Mouse (Mus musculus) forebrain, embryonic 11.5 days (tissue): ENCODE measurements at regions not wholly inside any gene's neighbourhood (a gene's known extent, or its start where the extent isn't known, plus 50 kb on each side); places are given as distances from the start of the nearest gene placed in this dataset.

Source experiments
- ATAC-seq: fragments of 200-750 bp; cut with Nextera tagmentation; replicated peaks from 2 replicates; pipeline ENCODE4 v1.8.0; 2017; ENCODE audit warnings: moderate TSS enrichment; ENCODE audit not compliant: low FRiP score
- DNase-seq: peaks from one replicate; pipeline ENCODE4 v3.0.0-alpha.2; 2017; ENCODE audit warnings: low spot score
- H3K27ac ChIP-seq: fragments of 300-500 bp; sonication (generic); 2 replicates; pipeline ENCODE4 v1.5.1; 2014; ENCODE audit warnings: low read depth, low read length
- H3K27me3 ChIP-seq: fragments of 300-500 bp; sonication (generic); 2 replicates; pipeline ENCODE4 v1.6.1; 2014; ENCODE audit warnings: mild to moderate bottlenecking, low read length, mixed read lengths; ENCODE audit not compliant: control insufficient read depth, insufficient read depth
- H3K36me3 ChIP-seq: fragments of 300-500 bp; sonication (generic); 2 replicates; pipeline ENCODE4 v1.6.1; 2014; ENCODE audit warnings: mild to moderate bottlenecking, low read length, moderate library complexity, mixed read lengths; ENCODE audit not compliant: control insufficient read depth, insufficient read depth
- H3K4me1 ChIP-seq: fragments of 300-500 bp; sonication (generic); replicated peaks from 2 replicates; pipeline ENCODE4 v1.6.1; 2014; ENCODE audit warnings: low read length, mixed read lengths; ENCODE audit not compliant: control insufficient read depth, insufficient read depth
- H3K4me2 ChIP-seq: fragments of 300-500 bp; sonication (generic); 2 replicates; pipeline ENCODE4 v1.6.1; 2014; ENCODE audit warnings: low read depth, mild to moderate bottlenecking, low read length, moderate library complexity, mixed read lengths; ENCODE audit not compliant: severe bottlenecking
- H3K4me3 ChIP-seq: fragments of 300-500 bp; sonication (generic); 2 replicates; pipeline ENCODE4 v1.5.1; 2014; ENCODE audit warnings: low read depth, low read length
- H3K9ac ChIP-seq: fragments of 300-500 bp; sonication (generic); 2 replicates; pipeline ENCODE4 v1.6.1; 2014; ENCODE audit warnings: low read length
- H3K9me3 ChIP-seq: fragments of 300-500 bp; sonication (generic); 2 replicates; pipeline ENCODE4 v1.6.1; 2016; ENCODE audit warnings: low read length, mixed read lengths; ENCODE audit not compliant: control insufficient read depth
- WGBS: fragments of 180-500 bp; shearing (Covaris S2); extraction: QIAGEN DNeasy Blood & Tissue Kit; methylation state at CpG from one replicate; pipeline ENCODE4 v1.1.7; 2014; 5-methylcytosine and 5-hydroxymethylcytosine counted together

- H3K36me3 ChIP-seq = no peaks in the 10 kb centered on the region
- DNase-seq (no peak), ATAC-seq (0 out of 2 replicates have a peak, but pooled peaks have one; percentile 8)
- H3K4me2 ChIP-seq = no peak overlapping the region
- no peaks in the 10 kb centered on the region for H3K27me3 ChIP-seq
- peak overlapping the region; percentile 2; the same call in 1 of the 2 replicates for H3K9ac ChIP-seq
- H3K9me3 ChIP-seq = no peaks in the 10 kb centered on the region
- peaks cover 7% of the 10 kb centered on the region for H3K4me1 ChIP-seq
- WGBS = 0% methylated on average over 1 of the region's 1 CpGs
- no peak overlapping the region for H3K27ac ChIP-seq
- no peak overlapping the region for H3K4me3 ChIP-seq
These were observed 112.0 kb upstream of the Ccser1 start for GRCm38 (mm10) chr6:61068117-61068489.

DNA sequence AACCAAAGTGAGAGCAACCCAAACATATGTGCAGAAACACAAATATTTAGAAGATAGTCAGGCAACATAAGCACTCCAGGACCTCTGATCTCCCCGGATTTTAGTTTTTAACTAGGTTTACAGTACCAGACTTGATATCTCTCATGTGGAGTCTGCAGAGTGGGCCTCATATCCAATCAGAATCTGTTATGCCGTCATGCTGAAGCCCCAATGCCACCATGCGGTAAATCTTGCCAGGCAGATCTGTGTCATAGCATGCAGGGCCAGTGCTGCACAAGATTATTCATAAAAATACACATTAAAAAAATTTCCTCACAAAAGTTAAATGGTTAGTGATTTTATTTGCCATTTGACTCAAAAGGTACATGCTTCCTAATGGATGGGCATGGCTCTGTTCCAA lies 106.9 kb upstream of the Ccser1 start:
- Histone ChIP-seq H3K9me3 (no peaks in the 10 kb centered on the region), H3K36me3 (no peaks in the 10 kb centered on the region), H3K4me2 (no peak overlapping the region), H3K9ac (no peak overlapping the region), H3K4me1 (no peaks in the 10 kb centered on the region; the same call in 1 of the 2 replicates), H3K4me3 (no peak overlapping the region), H3K27ac (no peak overlapping the region), H3K27me3 (no peaks in the 10 kb centered on the region)
- ATAC-seq (no peak), DNase-seq (no peak)
- WGBS = 89% methylated on average over 3 of the region's 3 CpGs

- Histone ChIP-seq H3K36me3 (no peaks in the 10 kb centered on the region), H3K27me3 (no peaks in the 10 kb centered on the region), H3K4me2 (no peak overlapping the region), H3K4me3 (no peak overlapping the region), H3K9me3 (no peaks in the 10 kb centered on the region), H3K9ac (no peak overlapping the region), H3K27ac (no peak overlapping the region), H3K4me1 (no peaks in the 10 kb centered on the region)
- WGBS = 70% methylated on average over 2 of the region's 2 CpGs
- ATAC-seq = no peak
- no peak for DNase-seq
These were observed 106.3 kb upstream of the Ccser1 start for GRCm38 (mm10) chr6:61073794-61074193.

DNA sequence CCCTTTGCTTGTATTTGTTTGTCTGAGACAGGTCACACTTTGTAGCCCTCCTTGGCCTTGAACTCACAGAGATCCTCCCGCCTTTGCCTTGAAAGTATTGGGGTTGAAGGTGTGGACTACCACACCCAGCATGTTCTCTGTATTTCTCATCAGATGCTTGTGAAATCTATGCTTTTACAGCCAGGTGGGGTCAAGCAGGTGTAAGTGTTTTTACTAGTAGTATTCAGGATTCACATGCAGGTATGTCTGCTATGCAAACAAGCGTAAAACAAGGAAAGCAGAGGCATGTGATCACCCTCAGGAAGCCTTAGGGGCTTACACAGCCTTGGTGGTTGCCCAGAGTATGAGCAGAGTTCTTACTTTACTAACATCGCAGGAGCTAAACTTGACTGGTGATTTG lies 105.4 kb upstream of the Ccser1 start:
- H3K4me3 ChIP-seq = no peak overlapping the region
- H3K9me3 ChIP-seq = no peaks in the 10 kb centered on the region
- no peaks in the 10 kb centered on the region for H3K27me3 ChIP-seq
- no peaks in the 10 kb centered on the region for H3K36me3 ChIP-seq
- WGBS = 92% methylated on average over 3 of the region's 3 CpGs
- ATAC-seq (no peak), DNase-seq (no peak)
- no peak overlapping the region for H3K9ac ChIP-seq
- no peaks in the 10 kb centered on the region for H3K4me1 ChIP-seq
- H3K27ac ChIP-seq = no peak overlapping the region
- no peak overlapping the region for H3K4me2 ChIP-seq

- Histone ChIP-seq H3K27ac (no peak overlapping the region), H3K9ac (no peak overlapping the region), H3K4me2 (no peak overlapping the region), H3K4me3 (no peak overlapping the region), H3K36me3 (no peaks in the 10 kb centered on the region), H3K4me1 (no peaks in the 10 kb centered on the region; the same call in 1 of the 2 replicates), H3K9me3 (no peaks in the 10 kb centered on the region), H3K27me3 (no peaks in the 10 kb centered on the region)
- ATAC-seq (no peak), DNase-seq (no peak)
- 91% methylated on average over 3 of the region's 3 CpGs for WGBS
These were observed 101.6 kb upstream of the Ccser1 start for GRCm38 (mm10) chr6:61078559-61078958.

GRCm38 (mm10) chr6:61080661-61081060 lies 99.5 kb upstream of the Ccser1 start:
- no peaks in the 10 kb centered on the region for H3K27me3 ChIP-seq
- H3K9ac ChIP-seq = no peak overlapping the region
- H3K36me3 ChIP-seq = no peaks in the 10 kb centered on the region
- DNase-seq = no peak
- no peak overlapping the region for H3K27ac ChIP-seq
- no peak overlapping the region for H3K4me3 ChIP-seq
- H3K4me1 ChIP-seq = no peaks in the 10 kb centered on the region; the same call in 1 of the 2 replicates
- no peaks in the 10 kb centered on the region for H3K9me3 ChIP-seq
- ATAC-seq = no peak
- WGBS = 43% methylated on average over 5 of the region's 5 CpGs
- H3K4me2 ChIP-seq = no peak overlapping the region

- WGBS = 78% methylated on average over 3 of the region's 3 CpGs
- H3K9ac ChIP-seq = no peak overlapping the region
- no peaks in the 10 kb centered on the region for H3K9me3 ChIP-seq
- ATAC-seq (no peak), DNase-seq (no peak)
- H3K36me3 ChIP-seq = no peaks in the 10 kb centered on the region
- no peak overlapping the region for H3K27ac ChIP-seq
- H3K4me3 ChIP-seq = no peak overlapping the region
- H3K4me1 ChIP-seq = no peaks in the 10 kb centered on the region; the same call in 1 of the 2 replicates
- H3K27me3 ChIP-seq = no peaks in the 10 kb centered on the region
- no peak overlapping the region for H3K4me2 ChIP-seq
These were observed 96.8 kb upstream of the Ccser1 start for GRCm38 (mm10) chr6:61083346-61083745.

GRCm38 (mm10) chr6:61099348-61099981 lies 80.7 kb upstream of the Ccser1 start:
- Histone ChIP-seq H3K27ac (no peak overlapping the region), H3K9me3 (no peaks in the 10 kb centered on the region), H3K36me3 (no peaks in the 10 kb centered on the region), H3K4me1 (peaks cover 3% of the 10 kb centered on the region; the same call in 1 of the 2 replicates), H3K4me2 (no peak overlapping the region), H3K27me3 (no peaks in the 10 kb centered on the region), H3K9ac (no peak overlapping the region), H3K4me3 (no peak overlapping the region)
- whole genome bisulfite sequencing = 67% methylated on average over 9 of the region's 9 CpGs
- DNase-seq = no peak
- peak; percentile 56 for ATAC-seq

- ATAC-seq (peak; percentile 68), DNase-seq (peak; percentile 54)
- H3K4me2 ChIP-seq = no peak overlapping the region
- no peak overlapping the region for H3K4me3 ChIP-seq
- peaks cover 3% of the 10 kb centered on the region; the same call in 1 of the 2 replicates for H3K4me1 ChIP-seq
- 20% methylated on average over 3 of the region's 3 CpGs for WGBS
- no peaks in the 10 kb centered on the region for H3K9me3 ChIP-seq
- H3K36me3 ChIP-seq = no peaks in the 10 kb centered on the region
- H3K27me3 ChIP-seq = no peaks in the 10 kb centered on the region
- no peak overlapping the region for H3K27ac ChIP-seq
- H3K9ac ChIP-seq = no peak overlapping the region
These were observed 80.2 kb upstream of the Ccser1 start for GRCm38 (mm10) chr6:61099982-61100365.
